24 mouse cellular contexts compared by ENCODE assay signal in the genomic region with DNA sequence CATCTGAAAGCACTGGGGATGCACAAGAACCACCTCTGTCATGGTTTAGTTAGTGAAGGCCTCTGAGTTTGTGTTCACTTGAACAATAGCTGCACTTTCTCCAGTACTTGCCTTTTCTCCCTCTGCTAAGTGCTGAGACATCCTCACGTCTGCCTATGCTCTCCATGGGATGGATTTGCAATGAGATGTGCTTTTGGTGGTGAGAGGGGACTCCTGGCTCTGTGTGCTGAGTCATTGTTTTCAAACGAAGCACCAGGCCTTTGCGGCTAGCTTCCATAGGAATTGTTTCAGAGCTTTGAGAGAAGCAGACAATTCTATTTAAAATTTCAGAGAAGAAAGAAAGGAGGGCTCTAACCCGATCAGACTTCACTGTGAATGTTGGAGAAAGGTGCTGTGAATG.
A peak's percentile ranks its signal among the peaks of the same experiment; 100 is the strongest.
DNase-seq lines count a peak whose midpoint lies in the region; ATAC-seq and TF ChIP-seq lines count a peak whose summit lies in the region.
"Had no signal": no experiment of that assay in that cellular context is flagged by ENCODE, and none has a peak within 500 bp of the region (broad histone marks: within the 10 kb centered on the region; RNA-seq: fewer than 3 reads in every experiment).

No protein-coding gene starts in this region.

- H3K9ac ChIP-seq in heart, embryonic 12.5 days: no peak overlapping the region
- H3K9ac ChIP-seq in liver, embryonic 12.5 days: no peak overlapping the region
- H3K9ac ChIP-seq in liver, embryonic 11.5 days (ENCODE audit: low read depth, low read length): no peak overlapping the region
- H3K9ac ChIP-seq in lung, postnatal 0 days (replicated peaks; ENCODE audit: low read depth): no peak overlapping the region
- H3K9ac ChIP-seq: embryonic facial prominence, embryonic 12.5 days; embryonic facial prominence, embryonic 15.5 days; hindbrain, embryonic 13.5 days had no signal

- H3K27me3 ChIP-seq in heart, embryonic 12.5 days (replicated peaks): peaks cover 3% of the 10 kb centered on the region; the same call in 1 of the 2 replicates
- no peaks in the 10 kb centered on the region for H3K27me3 ChIP-seq in liver, embryonic 12.5 days (replicated peaks)
- H3K27me3 ChIP-seq in liver, embryonic 11.5 days (replicated peaks; ENCODE audit: control insufficient read depth, insufficient read depth, low read length): no peaks in the 10 kb centered on the region
- no peaks in the 10 kb centered on the region; the same call in 1 of the 2 replicates for H3K27me3 ChIP-seq in G1E (ENCODE audit: insufficient read depth, low read length)
- no peaks in the 10 kb centered on the region for H3K27me3 ChIP-seq in lung, postnatal 0 days (replicated peaks; ENCODE audit: insufficient read depth, low read length)
- H3K27me3 ChIP-seq: embryonic facial prominence, embryonic 12.5 days; embryonic facial prominence, embryonic 15.5 days; hindbrain, embryonic 13.5 days had no signal

- no peak for TF ChIP-seq EP300 in lung, postnatal 0 days (IDR thresholded peaks at IDR 0.05)

- no peak for TF ChIP-seq POLR2A in cortical plate, adult 2 months (IDR thresholded peaks at IDR 0.05; ENCODE audit: extremely low read depth, insufficient read depth, low read length)

- H3K9me3 ChIP-seq in heart, embryonic 12.5 days (replicated peaks): no peaks in the 10 kb centered on the region
- no peaks in the 10 kb centered on the region for H3K9me3 ChIP-seq in liver, embryonic 12.5 days (replicated peaks)
- H3K9me3 ChIP-seq in liver, embryonic 11.5 days (ENCODE audit: control insufficient read depth, low read length): no peaks in the 10 kb centered on the region
- H3K9me3 ChIP-seq in G1E (replicated peaks): no peaks in the 10 kb centered on the region
- no peaks in the 10 kb centered on the region for H3K9me3 ChIP-seq in lung, postnatal 0 days (ENCODE audit: low read length)
- H3K9me3 ChIP-seq: embryonic facial prominence, embryonic 12.5 days; embryonic facial prominence, embryonic 15.5 days; heart, embryonic 10.5 days; hindbrain, embryonic 10.5 days; hindbrain, embryonic 13.5 days had no signal

- H3K4me2 ChIP-seq in heart, embryonic 12.5 days: no peak overlapping the region
- no peak overlapping the region for H3K4me2 ChIP-seq in liver, embryonic 12.5 days
- no peak overlapping the region for H3K4me2 ChIP-seq in liver, embryonic 11.5 days
- H3K4me2 ChIP-seq in lung, postnatal 0 days (replicated peaks; ENCODE audit: low read depth, low read length): no peak overlapping the region
- H3K4me2 ChIP-seq: embryonic facial prominence, embryonic 12.5 days; embryonic facial prominence, embryonic 15.5 days; hindbrain, embryonic 13.5 days had no signal

- peak; percentile 69 for ATAC-seq in heart, embryonic 12.5 days (ENCODE audit: insufficient number of reproducible peaks, low FRiP score)
- ATAC-seq in liver, embryonic 12.5 days: no peak
- no peak for ATAC-seq in liver, embryonic 11.5 days (replicated peaks; ENCODE audit: low FRiP score)
- no peak for ATAC-seq in G1E (ENCODE audit: extremely low read depth, insufficient number of reproducible peaks, low FRiP score, poor library complexity, severe bottlenecking)
- ATAC-seq in lung, postnatal 0 days: no peak
- ATAC-seq: forebrain, embryonic 16.5 days; hindbrain, postnatal 0 days; inflammation-experienced regulatory T-cells, adult 6 months had no signal

- 74% methylated on average over 4 of the region's 4 CpGs for WGBS in heart, embryonic 12.5 days
- 64% methylated on average over 4 of the region's 4 CpGs for WGBS in liver, embryonic 12.5 days (ENCODE audit: insufficient replicate concordance)
- WGBS in liver, embryonic 11.5 days: 71% methylated on average over 4 of the region's 4 CpGs
- 73% methylated on average over 4 of the region's 4 CpGs for WGBS in lung, postnatal 0 days

- no peaks in the 10 kb centered on the region for H3K36me3 ChIP-seq in heart, embryonic 12.5 days
- peaks cover 100% of the 10 kb centered on the region for H3K36me3 ChIP-seq in liver, embryonic 12.5 days
- H3K36me3 ChIP-seq in liver, embryonic 11.5 days (ENCODE audit: control insufficient read depth, insufficient read depth, low read length): peaks cover 20% of the 10 kb centered on the region
- H3K36me3 ChIP-seq in G1E (replicated peaks): peaks cover 99% of the 10 kb centered on the region
- no peaks in the 10 kb centered on the region for H3K36me3 ChIP-seq in lung, postnatal 0 days (ENCODE audit: insufficient read depth, low read length)
- H3K36me3 ChIP-seq: embryonic facial prominence, embryonic 12.5 days; embryonic facial prominence, embryonic 15.5 days; heart, embryonic 10.5 days had no signal

- no peak for DNase-seq in heart, postnatal 4 days
- DNase-seq in liver, embryonic 11.5 days (ENCODE audit: low spot score): no peak
- no peak for DNase-seq in G1E (ENCODE audit: low spot score)
- no peak for DNase-seq in lung, postnatal 0 days (ENCODE audit: low spot score)
- DNase-seq: adrenal gland, adult 2 months; adrenal gland, postnatal 14 days; B cell, adult 2 months; cerebellum, adult 18-20 months; cerebellum, adult 9-10 months; cerebellum, postnatal 14 days; gastrocnemius, postnatal 10 days; gastrocnemius, postnatal 36 days; heart, adult 2 months had no signal

- no peak overlapping the region for H3K27ac ChIP-seq in heart, embryonic 12.5 days (ENCODE audit: poor library complexity, severe bottlenecking)
- peak overlapping the region; percentile 43; the same call in 1 of the 2 replicates for H3K27ac ChIP-seq in liver, embryonic 12.5 days
- no peak overlapping the region for H3K27ac ChIP-seq in liver, embryonic 11.5 days (ENCODE audit: low read depth, low read length)
- peak overlapping the region; percentile 9; the same call in 1 of the 2 replicates for H3K27ac ChIP-seq in cortical plate, adult 2 months (ENCODE audit: insufficient read depth, low read length)
- no peak overlapping the region for H3K27ac ChIP-seq in lung, postnatal 0 days (ENCODE audit: low read length)
- H3K27ac ChIP-seq: embryonic facial prominence, embryonic 12.5 days; embryonic facial prominence, embryonic 15.5 days; heart, adult 2 months; heart, embryonic 10.5 days; hindbrain, embryonic 10.5 days; hindbrain, embryonic 13.5 days; hindbrain, postnatal 0 days had no signal

- H3K4me1 ChIP-seq in heart, embryonic 12.5 days (replicated peaks): no peaks in the 10 kb centered on the region
- peaks cover 35% of the 10 kb centered on the region for H3K4me1 ChIP-seq in liver, embryonic 12.5 days
- no peaks in the 10 kb centered on the region; the same call in 1 of the 2 replicates for H3K4me1 ChIP-seq in liver, embryonic 11.5 days (replicated peaks; ENCODE audit: control insufficient read depth, insufficient read depth, low read length)
- H3K4me1 ChIP-seq in G1E (ENCODE audit: insufficient read depth, low read depth, low read length): peaks cover 96% of the 10 kb centered on the region
- peaks cover 27% of the 10 kb centered on the region for H3K4me1 ChIP-seq in cortical plate, adult 2 months (ENCODE audit: control insufficient read depth, insufficient read depth, low read length)
- H3K4me1 ChIP-seq in lung, postnatal 0 days (ENCODE audit: insufficient read depth, low read depth, low read length): no peaks in the 10 kb centered on the region
- H3K4me1 ChIP-seq: embryonic facial prominence, embryonic 12.5 days; embryonic facial prominence, embryonic 15.5 days had no signal

- no peak overlapping the region for H3K4me3 ChIP-seq in heart, embryonic 12.5 days
- no peak overlapping the region for H3K4me3 ChIP-seq in liver, embryonic 12.5 days
- H3K4me3 ChIP-seq in liver, embryonic 11.5 days (ENCODE audit: low read depth, low read length): no peak overlapping the region
- H3K4me3 ChIP-seq in G1E (ENCODE audit: low read depth, low read length): peak overlapping the region; percentile 57; the same call in 1 of the 2 replicates
- no peak overlapping the region for H3K4me3 ChIP-seq in cortical plate, adult 2 months (ENCODE audit: insufficient read depth, low read length)
- no peak overlapping the region for H3K4me3 ChIP-seq in lung, postnatal 0 days (ENCODE audit: low read depth, low read length)
- H3K4me3 ChIP-seq: embryonic facial prominence, embryonic 12.5 days; embryonic facial prominence, embryonic 15.5 days; heart, adult 2 months; heart, embryonic 10.5 days; hindbrain, embryonic 10.5 days; hindbrain, embryonic 13.5 days had no signal

- no peak for TF ChIP-seq CTCF in G1E (IDR thresholded peaks at IDR 0.05; ENCODE audit: low read depth, low read length)
- no peak for TF ChIP-seq CTCF in cortical plate, adult 2 months (IDR thresholded peaks at IDR 0.05; ENCODE audit: extremely low read depth, insufficient read depth, low read length)
- no peak for TF ChIP-seq CTCF in lung, postnatal 0 days (IDR thresholded peaks at IDR 0.05)

Comparison
In these comparisons a context has a peak if more than half of its experiments do, and no peak if none do; other contexts are left out.
1. H3K27ac ChIP-seq: peak in liver, embryonic 12.5 days (single experiment) and cortical plate, adult 2 months (single experiment); none in heart, embryonic 12.5 days (single experiment), liver, embryonic 11.5 days (single experiment) and lung, postnatal 0 days (single experiment).